Mouse (Mus musculus) heart, embryonic 12.5 days (tissue): ENCODE data around the gene Pnpla5. TPM values are rescaled to one million over a fixed set of nuclear protein-coding genes. Genes with fewer than 3 reads are reported as not detected.
"Not testable (repeated sequence)": the region's sequence is repeated elsewhere in the genome, so short reads cannot be mapped to it uniquely, and the experiment has no call there.

Source experiments
- ATAC-seq: fragments of 200-750 bp; cut with Nextera tagmentation; 2 replicates; pipeline ENCODE4 v1.8.0; 2017; ENCODE audit warnings: moderate TSS enrichment, moderate library complexity; ENCODE audit not compliant: insufficient number of reproducible peaks, low FRiP score
- H3K27ac ChIP-seq: fragments of 300-500 bp; sonication (generic); 2 replicates; pipeline ENCODE4 v1.5.1; 2016; ENCODE audit warnings: mild to moderate bottlenecking, moderate library complexity; ENCODE audit not compliant: poor library complexity, severe bottlenecking
- H3K27me3 ChIP-seq: fragments of 300-500 bp; sonication (generic); replicated peaks from 2 replicates; pipeline ENCODE4 v1.6.1; 2016; ENCODE audit warnings: mild to moderate bottlenecking, moderate library complexity
- H3K36me3 ChIP-seq: fragments of 300-500 bp; sonication (generic); 2 replicates; pipeline ENCODE4 v1.6.1; 2016; ENCODE audit warnings: mild to moderate bottlenecking, moderate library complexity
- H3K4me1 ChIP-seq: fragments of 300-500 bp; sonication (generic); replicated peaks from 2 replicates; pipeline ENCODE4 v1.6.1; 2016; ENCODE audit warnings: mild to moderate bottlenecking
- H3K4me2 ChIP-seq: fragments of 300-500 bp; sonication (generic); 2 replicates; pipeline ENCODE4 v1.6.1; 2016; ENCODE audit warnings: mild to moderate bottlenecking, moderate library complexity
- H3K4me3 ChIP-seq: fragments of 300-500 bp; sonication (generic); 2 replicates; pipeline ENCODE4 v1.5.1; 2016; ENCODE audit warnings: mild to moderate bottlenecking
- H3K9ac ChIP-seq: fragments of 300-500 bp; sonication (generic); 2 replicates; pipeline ENCODE4 v1.6.1; 2016; ENCODE audit warnings: mild to moderate bottlenecking, moderate library complexity
- H3K9me3 ChIP-seq: fragments of 300-500 bp; sonication (generic); replicated peaks from 2 replicates; pipeline ENCODE4 v1.6.1; 2016; ENCODE audit warnings: mild to moderate bottlenecking, moderate library complexity
- WGBS: fragments of 180-500 bp; shearing (Covaris S2); methylation state at CpG from one replicate; pipeline ENCODE4 v1.1.7; 2016; 5-methylcytosine and 5-hydroxymethylcytosine counted together
- polyA plus RNA-seq: library from polyadenylated mRNA; unstranded; fragments of >200 nt; fragmentation: Nextera tagmentation; extraction: Ambion mirVana; gene quantifications from 2 replicates; pipeline ENCODE4 v1.2.1, GENCODE M21; 2016

Pnpla5 gene
- polyA plus RNA-seq, 1 experiment from 2014 or later, result not detected

- no peak overlapping the region for H3K4me3 ChIP-seq
- WGBS, result 72% methylated on average over 1 of the region's 1 CpGs
- no peaks in the 10 kb centered on the region for H3K9me3 ChIP-seq
- H3K4me1 ChIP-seq, result no peaks in the 10 kb centered on the region
- H3K36me3 ChIP-seq, result no peaks in the 10 kb centered on the region
- H3K9ac ChIP-seq, result no peak overlapping the region
- no peak for ATAC-seq
- peaks cover 22% of the 10 kb centered on the region for H3K27me3 ChIP-seq
- H3K27ac ChIP-seq, result no peak overlapping the region
- H3K4me2 ChIP-seq, result no peak overlapping the region
Measured at GRCm38 (mm10) chr15:84116466-84116865, 6.5 kb downstream of the Pnpla5 start.

GRCm38 (mm10) chr15:84115727-84116126, 7.2 kb downstream of the Pnpla5 start:
- H3K27ac ChIP-seq, result no peak overlapping the region
- H3K4me3 ChIP-seq, result no peak overlapping the region
- peaks cover 18% of the 10 kb centered on the region for H3K27me3 ChIP-seq
- no peak overlapping the region for H3K4me2 ChIP-seq
- H3K9me3 ChIP-seq, result no peaks in the 10 kb centered on the region
- 44% methylated on average over 5 of the region's 5 CpGs for WGBS
- no peaks in the 10 kb centered on the region for H3K4me1 ChIP-seq
- H3K36me3 ChIP-seq, result no peaks in the 10 kb centered on the region
- ATAC-seq, result no peak; the same call in 1 of the 2 replicates
- H3K9ac ChIP-seq, result no peak overlapping the region

GRCm38 (mm10) chr15:84113873-84114272, 9.1 kb downstream of the Pnpla5 start:
- Histone ChIP-seq H3K27ac (no peak overlapping the region), H3K4me1 (no peaks in the 10 kb centered on the region), H3K9me3 (no peaks in the 10 kb centered on the region), H3K4me2 (no peak overlapping the region), H3K9ac (no peak overlapping the region), H3K36me3 (no peaks in the 10 kb centered on the region), H3K4me3 (no peak overlapping the region), H3K27me3 (peaks cover 14% of the 10 kb centered on the region; the same call in 1 of the 2 replicates)
- ATAC-seq, result no peak
- WGBS, result 59% methylated on average over 6 of the region's 6 CpGs

GRCm38 (mm10) chr15:84108899-84109298, 14.1 kb downstream of the Pnpla5 start:
- no peak overlapping the region for H3K9ac ChIP-seq
- H3K27ac ChIP-seq, result no peak overlapping the region
- H3K4me2 ChIP-seq, result no peak overlapping the region
- no peak for ATAC-seq
- no peaks in the 10 kb centered on the region for H3K36me3 ChIP-seq
- no peak overlapping the region for H3K4me3 ChIP-seq
- peaks cover 44% of the 10 kb centered on the region for H3K27me3 ChIP-seq
- no peaks in the 10 kb centered on the region for H3K9me3 ChIP-seq
- H3K4me1 ChIP-seq, result peaks cover 8% of the 10 kb centered on the region; the same call in 1 of the 2 replicates
- 8% methylated on average over 13 of the region's 13 CpGs for WGBS

GRCm38 (mm10) chr15:84105924-84106500, 17.0 kb downstream of the Pnpla5 start:
- Histone ChIP-seq H3K4me2 (peak overlapping the region; percentile 96), H3K4me3 (peak overlapping the region; percentile 61), H3K27me3 (peaks cover 62% of the 10 kb centered on the region), H3K9ac (peak overlapping the region; percentile 60; the same call in 1 of the 2 replicates), H3K4me1 (peaks cover 8% of the 10 kb centered on the region; the same call in 1 of the 2 replicates), H3K9me3 (no peaks in the 10 kb centered on the region), H3K27ac (no peak overlapping the region), H3K36me3 (no peaks in the 10 kb centered on the region)
- ATAC-seq, result no peak
- WGBS, result 11% methylated on average over 12 of the region's 12 CpGs

- Histone ChIP-seq H3K9ac (peak within 1 kb of the TSS; percentile 60; the same call in 1 of the 2 replicates), H3K27me3 (peaks cover 62% of the 10 kb centered on the region), H3K9me3 (no peaks in the 10 kb centered on the region), H3K4me3 (peak within 1 kb of the TSS; percentile 61), H3K4me1 (peaks cover 8% of the 10 kb centered on the region; the same call in 1 of the 2 replicates), H3K4me2 (peak within 1 kb of the TSS; percentile 96), H3K36me3 (no peaks in the 10 kb centered on the region), H3K27ac (no peak within 1 kb of the TSS)
- ATAC-seq, result no peak
- WGBS, result 3% methylated on average over 76 of the region's 77 CpGs
Measured at GRCm38 (mm10) chr15:84105105-84105923, 17.7 kb downstream of the Pnpla5 start, which contains the start of gene Sult4a1. Sult4a1 (minus strand) TSS chr15:84105754.

- H3K27me3 ChIP-seq, result peaks cover 62% of the 10 kb centered on the region
Measured at GRCm38 (mm10) chr15:84104626-84105025, 18.3 kb downstream of the Pnpla5 start.

GRCm38 (mm10) chr15:84097536-84097935, 25.4 kb downstream of the Pnpla5 start:
- WGBS, result 81% methylated on average over 15 of the region's 15 CpGs
- not testable (repeated sequence) for ATAC-seq, H3K9ac ChIP-seq, H3K4me1 ChIP-seq, H3K4me2 ChIP-seq, H3K9me3 ChIP-seq, H3K27ac ChIP-seq, H3K36me3 ChIP-seq, H3K27me3 ChIP-seq, H3K4me3 ChIP-seq

More at GRCm38 (mm10) chr15:84104626-84105025, 18.3 kb downstream of the Pnpla5 start:
- Histone ChIP-seq H3K4me3 (0 out of 2 replicates have a peak overlapping the region, but pooled peaks have one; percentile 61), H3K4me2 (no peak overlapping the region), H3K9ac (no peak overlapping the region), H3K9me3 (no peaks in the 10 kb centered on the region), H3K27ac (no peak overlapping the region), H3K36me3 (no peaks in the 10 kb centered on the region), H3K4me1 (peaks cover 8% of the 10 kb centered on the region; the same call in 1 of the 2 replicates)
- WGBS, result 70% methylated on average over 7 of the region's 7 CpGs
- ATAC-seq, result no peak

GRCm38 (mm10) chr15:84096051-84096450, 26.9 kb downstream of the Pnpla5 start:
- Histone ChIP-seq H3K9ac (no peak overlapping the region), H3K4me1 (no peaks in the 10 kb centered on the region), H3K27ac (no peak overlapping the region), H3K4me2 (no peak overlapping the region), H3K36me3 (no peaks in the 10 kb centered on the region), H3K9me3 (no peaks in the 10 kb centered on the region), H3K4me3 (no peak overlapping the region), H3K27me3 (0 out of 2 replicates have a peak, but pooled peaks cover 2% of the 10 kb centered on the region)
- no peak for ATAC-seq
- WGBS, result 73% methylated on average over 8 of the region's 8 CpGs

GRCm38 (mm10) chr15:84094921-84095320, 28.1 kb downstream of the Pnpla5 start:
- no peaks in the 10 kb centered on the region for H3K9me3 ChIP-seq
- peaks cover 13% of the 10 kb centered on the region; the same call in 1 of the 2 replicates for H3K27me3 ChIP-seq
- H3K27ac ChIP-seq, result no peak overlapping the region
- H3K4me1 ChIP-seq, result no peaks in the 10 kb centered on the region
- WGBS, result 42% methylated on average over 7 of the region's 7 CpGs
- H3K9ac ChIP-seq, result no peak overlapping the region
- H3K4me3 ChIP-seq, result no peak overlapping the region
- ATAC-seq, result no peak
- H3K4me2 ChIP-seq, result no peak overlapping the region
- no peaks in the 10 kb centered on the region for H3K36me3 ChIP-seq

GRCm38 (mm10) chr15:84086775-84087174, 36.2 kb downstream of the Pnpla5 start:
- Histone ChIP-seq H3K36me3 (no peaks in the 10 kb centered on the region), H3K27me3 (peaks cover 42% of the 10 kb centered on the region), H3K9ac (no peak overlapping the region), H3K27ac (no peak overlapping the region), H3K4me1 (no peaks in the 10 kb centered on the region), H3K4me2 (no peak overlapping the region), H3K9me3 (no peaks in the 10 kb centered on the region), H3K4me3 (no peak overlapping the region)
- WGBS, result 43% methylated on average over 9 of the region's 9 CpGs
- ATAC-seq, result no peak
